Mouse (Mus musculus): ENCODE measurements around the gene Nsmf. TPM values are rescaled to one million over a fixed set of nuclear protein-coding genes. Genes with fewer than 3 reads are reported as not detected.

Gene Nsmf
- total RNA-seq, 2 experiments from 2014 or later: 566 to 585 TPM

DNA sequence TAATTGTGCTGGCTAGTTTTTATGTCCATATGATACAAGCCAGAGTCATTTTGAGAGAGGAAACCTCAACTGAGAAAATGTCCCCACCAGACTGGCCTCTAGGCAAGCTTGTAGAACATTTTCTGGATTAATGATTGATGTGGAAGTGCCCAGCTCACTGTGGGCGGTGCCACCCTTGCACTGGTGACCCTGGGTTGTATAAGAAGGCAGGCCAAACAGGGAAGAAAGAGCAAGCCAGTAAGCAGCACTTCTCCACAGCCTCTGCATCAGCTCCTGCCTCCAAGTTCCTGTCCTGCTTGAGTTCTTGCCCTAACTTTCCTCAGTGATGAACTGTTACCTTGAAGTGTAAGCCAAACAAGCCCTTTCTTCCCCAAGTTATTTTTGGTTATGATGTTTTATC, 24.8 kb downstream of the Nsmf start:
- no peak for DNase-seq (ENCODE audit: extremely low spot score in 1 of 2, low spot score in 2 of 2)
- intact Hi-C loops (cut with DNase I): no loop called here

DNA sequence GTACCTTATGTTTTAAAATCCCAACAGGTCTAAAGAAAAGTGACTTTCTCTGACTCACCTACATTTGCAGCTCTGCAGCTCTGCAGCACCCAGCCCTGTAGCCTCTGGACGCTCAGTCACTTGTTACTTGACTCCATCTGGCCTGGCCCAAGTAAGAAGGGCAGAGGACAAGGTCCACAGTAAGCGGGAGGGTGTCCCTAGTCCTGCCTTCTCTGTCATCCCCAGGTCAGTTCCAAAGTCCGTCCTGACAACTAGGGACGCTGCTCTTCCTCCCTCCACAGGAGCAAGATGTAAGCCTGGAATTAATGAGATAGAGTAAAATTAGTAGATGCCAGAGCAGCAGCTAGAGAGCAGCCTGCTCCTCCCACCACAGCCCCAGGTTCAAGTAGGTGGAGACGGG, 25.9 kb downstream of the Nsmf start, which contains the start of gene Entpd8:
Gene Entpd8, plus strand, starts transcription at position 229 of the 400 bp plus-strand sequence.
- intact Hi-C loops (cut with DNase I): no loop called here

DNA sequence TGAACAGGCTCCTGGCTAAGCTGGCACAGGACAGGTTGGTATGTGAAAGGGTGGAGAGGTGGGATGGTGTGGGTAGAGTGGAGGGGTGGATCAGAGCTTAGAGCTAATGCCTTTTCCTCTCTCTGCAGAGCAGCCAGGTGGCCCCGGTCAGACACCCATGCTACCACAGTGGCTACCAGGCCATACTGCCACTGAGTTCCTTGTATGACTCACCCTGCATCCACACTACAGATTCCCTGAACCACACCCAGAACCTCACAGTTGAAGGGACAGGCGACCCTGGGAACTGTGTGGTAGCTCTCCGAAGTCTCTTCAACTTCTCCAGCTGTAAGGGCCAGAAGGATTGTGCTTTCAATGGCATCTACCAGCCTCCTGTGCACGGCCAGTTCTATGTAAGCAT, 29.5 kb downstream of the Nsmf start:
- no peak for DNase-seq (ENCODE audit: extremely low spot score in 1 of 2, low spot score in 2 of 2)
- intact Hi-C loops (cut with DNase I): no loop called here

More for the DNA sequence above, 25.9 kb downstream of the Nsmf start, which contains the start of gene Entpd8:
- DNase-seq (ENCODE audit: extremely low spot score in 1 of 2, low spot score in 2 of 2): no peak

DNA sequence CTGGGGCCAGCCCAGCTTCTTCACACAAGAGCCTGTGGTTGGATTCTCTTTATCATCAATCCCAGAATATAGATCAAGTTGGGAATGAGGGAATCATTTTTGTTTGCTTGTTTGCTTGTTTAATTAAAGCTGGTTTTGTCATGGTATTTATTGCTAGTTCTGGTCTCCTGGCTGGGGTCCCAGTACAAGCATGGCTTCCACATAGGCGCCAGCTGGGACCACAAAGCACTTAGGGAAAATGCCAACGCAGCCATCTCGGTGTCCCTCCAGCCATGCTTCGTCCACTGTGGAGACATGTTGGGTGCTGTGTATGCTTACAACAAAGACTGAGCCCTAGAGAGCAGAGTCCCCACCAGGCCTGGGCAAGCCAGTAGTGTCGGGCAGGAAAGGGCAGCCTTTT, 31.4 kb downstream of the Nsmf start:
- DNase-seq (ENCODE audit: extremely low spot score in 1 of 2, low spot score in 2 of 2): no peak

DNA sequence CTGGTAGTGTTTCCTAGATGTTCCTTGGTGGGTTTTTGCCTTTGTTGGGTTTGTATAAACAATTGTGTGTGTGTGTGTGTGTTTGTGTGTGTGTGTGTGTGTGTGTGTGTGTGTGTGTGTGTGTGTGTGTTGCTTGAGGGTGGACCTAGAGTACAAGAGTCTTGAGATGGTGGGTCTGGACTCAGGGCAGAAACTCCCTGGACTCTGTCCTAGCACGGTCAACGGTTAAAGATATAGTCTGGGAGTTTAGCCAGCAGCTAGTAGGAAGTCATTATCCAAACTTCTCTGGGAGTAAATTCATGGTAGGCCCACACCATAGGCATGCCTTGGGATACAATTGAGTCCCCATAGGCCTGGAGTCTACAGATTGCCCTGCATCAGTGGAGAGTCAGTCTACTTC, 33.7 kb downstream of the Nsmf start:
- no peak for DNase-seq (ENCODE audit: extremely low spot score in 1 of 2, low spot score in 2 of 2)
- intact Hi-C loops (cut with DNase I): no loop called here

More for the DNA sequence above, 31.4 kb downstream of the Nsmf start:
- intact Hi-C loops (cut with DNase I): no loop called here

DNA sequence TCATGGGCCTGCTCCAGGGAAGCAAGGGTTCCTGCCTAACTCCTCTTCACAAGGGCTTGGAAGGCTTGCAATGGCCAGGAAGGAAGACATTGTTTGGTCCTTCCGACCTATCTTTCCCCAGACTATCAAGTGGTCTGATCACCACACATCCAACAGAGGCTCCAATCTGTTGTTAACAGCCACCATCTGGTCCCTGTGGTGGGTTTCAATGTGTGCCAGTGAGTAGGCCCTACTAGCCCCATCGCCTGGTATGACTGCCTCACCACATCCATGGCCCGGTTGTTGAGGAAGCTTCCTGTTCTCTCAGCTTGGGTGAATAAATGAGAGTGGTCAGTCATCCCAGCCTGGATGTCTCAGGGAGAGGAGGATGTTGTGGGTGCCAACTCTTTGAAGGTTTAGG, 34.5 kb downstream of the Nsmf start:
- DNase-seq (ENCODE audit: extremely low spot score in 1 of 2, low spot score in 2 of 2): no peak
- intact Hi-C loops (cut with DNase I): no loop called here

DNA sequence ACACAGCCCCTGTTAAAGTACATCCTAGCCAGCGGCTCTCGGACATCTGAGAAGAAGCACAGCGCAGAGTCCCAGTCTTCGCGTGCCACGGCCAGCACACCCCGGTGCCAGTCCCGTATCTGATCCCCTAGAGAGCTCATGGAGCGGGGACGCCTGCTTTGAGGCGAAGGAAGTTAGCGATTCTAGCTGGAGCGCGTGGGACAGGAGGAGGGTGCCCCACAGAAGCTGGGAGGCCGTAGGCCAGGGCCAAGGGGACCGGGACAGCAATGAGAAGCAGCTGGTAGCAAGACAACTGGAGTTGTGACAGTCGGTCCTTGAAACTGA, 40.6 kb downstream of the Nsmf start:
- intact Hi-C loops (cut with DNase I): loop anchor here (5.0 kb wide), 1 partner anchor 93 kb away; no protein-coding TSS in a partner anchor
- DNase-seq (ENCODE audit: extremely low spot score in 1 of 2, low spot score in 2 of 2): no peak

DNA sequence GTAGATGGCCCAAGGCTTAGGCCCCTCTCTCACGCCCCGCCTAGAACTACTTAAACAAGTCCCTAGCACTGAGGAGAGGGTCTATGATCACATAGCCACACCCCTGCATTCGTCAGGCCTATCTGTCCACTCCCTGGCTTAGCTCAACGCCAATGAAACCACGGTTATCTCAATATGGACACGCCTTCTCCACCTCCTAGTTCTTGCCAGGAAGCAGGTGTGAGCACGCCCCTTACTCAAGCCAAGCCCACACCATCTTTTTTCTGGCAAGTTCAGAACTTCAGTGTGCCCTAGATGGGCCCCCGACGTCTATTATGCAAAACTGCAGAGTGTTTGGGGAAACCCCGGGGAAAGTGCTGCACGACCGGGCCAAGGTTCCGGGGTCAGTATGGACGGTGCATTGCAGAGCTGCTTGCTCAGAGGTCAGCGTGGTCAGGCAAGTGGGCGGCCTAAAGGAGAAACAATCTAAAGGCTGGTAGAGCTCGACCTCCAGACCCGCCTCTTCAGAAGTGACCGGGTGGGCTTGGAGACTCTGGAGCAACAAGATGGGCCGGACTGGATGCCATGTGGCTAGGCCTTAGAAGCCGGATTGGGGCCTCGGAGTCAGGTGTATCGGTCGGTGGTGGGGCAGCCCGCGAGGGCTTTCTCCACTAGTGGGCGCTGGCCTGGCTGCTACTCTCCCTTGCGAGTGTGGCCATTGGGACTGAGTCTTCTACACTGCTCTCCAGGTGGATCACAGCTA, 41.1 kb downstream of the Nsmf start, which contains the start of gene Noxa1:
Gene Noxa1, minus strand, starts transcription at position 41 of the 742 bp plus-strand sequence.
- intact Hi-C loops (cut with DNase I): loop anchor here (5.0 kb wide), 1 partner anchor 92 kb away; no protein-coding TSS in a partner anchor

DNA sequence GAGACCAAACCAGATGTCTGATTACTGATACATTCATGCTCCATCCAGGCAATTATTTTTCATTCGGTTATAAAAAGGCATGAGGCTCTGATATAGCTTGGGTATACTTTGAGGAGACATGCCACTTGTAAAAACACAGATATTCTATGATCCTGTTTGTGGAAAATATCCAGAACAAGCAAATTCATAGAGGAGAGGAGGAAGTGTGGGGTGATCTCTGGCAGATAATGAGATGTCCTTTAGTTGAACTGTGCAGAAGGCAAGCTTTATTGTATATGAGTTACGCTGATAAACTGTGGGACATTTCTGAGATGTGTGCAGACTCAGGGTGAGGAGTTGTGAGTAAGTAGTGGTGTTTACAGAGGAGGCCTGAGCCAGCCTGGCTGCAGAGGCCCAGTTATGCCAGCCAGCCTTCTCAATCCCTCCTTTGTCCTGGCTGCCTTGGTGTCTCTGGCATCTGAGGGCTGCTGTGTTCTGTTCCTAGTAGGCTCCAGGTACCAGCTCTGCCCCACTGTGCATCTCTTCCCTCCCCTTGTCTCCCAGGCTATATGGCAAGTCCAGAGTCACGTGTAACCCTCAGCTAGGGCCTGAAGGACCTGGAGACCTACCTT, 44.0 kb downstream of the Nsmf start:
- DNase-seq (ENCODE audit: extremely low spot score in 1 of 2, low spot score in 2 of 2): no peak
- intact Hi-C loops (cut with DNase I): loop anchor here (5.0 kb wide), 1 partner anchor 89 kb away; no protein-coding TSS in a partner anchor

More for the DNA sequence above, 41.1 kb downstream of the Nsmf start, which contains the start of gene Noxa1:
- DNase-seq (ENCODE audit: extremely low spot score in 1 of 2, low spot score in 2 of 2): no peak

DNA sequence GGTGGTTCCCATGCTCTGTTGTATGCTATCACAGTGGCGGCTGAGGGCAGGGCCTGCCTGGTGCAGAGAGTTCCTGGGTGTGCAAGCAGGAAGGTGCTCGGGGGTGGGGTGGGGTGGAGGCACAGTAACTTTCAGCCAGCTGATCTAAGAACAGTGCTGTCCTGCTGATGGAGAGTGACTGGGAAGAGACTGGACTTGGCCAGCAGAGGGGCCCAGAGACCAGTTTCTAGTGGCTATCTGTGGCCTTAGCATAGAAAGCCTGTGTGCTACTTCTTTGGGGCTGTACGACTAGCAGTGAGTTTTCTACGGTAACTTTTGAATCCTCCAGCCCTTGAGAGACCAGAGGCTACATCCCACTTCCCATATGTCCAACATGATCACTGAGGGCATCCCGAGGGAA, 44.8 kb downstream of the Nsmf start:
- peak in 1 of 2 experiments; percentile 68 for DNase-seq (ENCODE audit: extremely low spot score in 1 of 2, low spot score in 2 of 2)
- intact Hi-C loops (cut with DNase I): loop anchor here (5.0 kb wide), 1 partner anchor 88 kb away; no protein-coding TSS in a partner anchor

DNA sequence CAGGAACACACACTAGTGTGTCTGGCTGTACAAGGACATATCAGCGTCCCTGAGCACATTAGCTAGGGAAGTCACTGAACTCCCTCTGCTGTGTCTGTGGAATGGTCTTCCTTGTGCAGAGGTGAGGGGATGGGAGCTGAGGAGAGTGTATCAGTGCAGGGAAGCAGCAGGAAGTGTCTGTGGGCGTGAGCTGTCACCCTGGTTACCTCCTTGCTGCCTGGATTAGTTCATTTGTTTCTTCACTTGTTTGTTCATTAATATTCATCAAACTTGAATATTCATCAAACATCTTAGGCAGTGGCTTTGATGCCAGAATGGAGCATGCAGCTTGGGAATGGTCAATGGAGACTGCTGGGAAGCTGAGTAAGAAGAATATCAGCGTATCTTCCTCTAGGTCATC, 45.5 kb downstream of the Nsmf start:
- no peak for DNase-seq (ENCODE audit: extremely low spot score in 1 of 2, low spot score in 2 of 2)
- intact Hi-C loops (cut with DNase I): loop anchor here (5.0 kb wide), 1 partner anchor 88 kb away; no protein-coding TSS in a partner anchor

DNA sequence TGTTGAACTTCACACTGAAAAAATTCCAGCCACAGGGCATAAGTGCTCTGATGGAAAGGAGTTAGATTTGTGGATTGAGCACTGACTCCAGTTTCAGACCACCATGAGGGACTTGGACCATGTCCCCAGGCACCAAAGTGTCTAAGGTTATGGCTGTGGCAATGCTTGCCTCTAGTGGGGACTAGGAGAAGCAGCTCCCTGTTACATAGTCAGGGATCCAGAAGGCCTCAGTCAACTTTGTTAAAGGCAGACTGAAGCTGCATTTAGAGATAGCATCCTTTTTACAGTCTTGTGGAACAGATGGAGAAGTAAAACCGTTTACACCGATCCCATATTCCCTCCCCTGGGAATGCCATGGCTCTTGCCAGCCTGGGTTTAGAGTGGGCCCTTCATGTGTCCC, 50.0 kb downstream of the Nsmf start:
- intact Hi-C loops (cut with DNase I): no loop called here
- no peak for DNase-seq (ENCODE audit: extremely low spot score in 1 of 2, low spot score in 2 of 2)

DNA sequence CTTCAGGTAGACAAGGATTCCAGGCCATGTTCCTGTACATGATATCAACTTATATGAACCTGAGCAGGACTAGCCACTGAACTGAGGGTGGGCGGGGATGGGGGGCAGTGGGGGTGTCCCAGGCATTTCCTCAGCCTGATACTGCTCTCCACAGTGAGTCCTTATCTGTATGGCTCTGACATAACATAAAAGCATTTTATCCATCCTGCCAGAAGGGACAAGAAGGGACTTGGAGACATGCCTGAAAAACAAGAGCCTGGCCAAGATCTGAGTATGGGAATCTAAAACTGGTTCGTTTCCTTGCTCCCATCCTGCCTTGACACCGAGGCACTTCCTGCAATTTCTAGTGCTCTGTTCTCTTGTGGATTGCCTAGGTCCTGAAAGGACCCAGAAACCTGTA, 51.9 kb downstream of the Nsmf start:
- intact Hi-C loops (cut with DNase I): no loop called here
- DNase-seq (ENCODE audit: extremely low spot score in 1 of 2, low spot score in 2 of 2): no peak

DNA sequence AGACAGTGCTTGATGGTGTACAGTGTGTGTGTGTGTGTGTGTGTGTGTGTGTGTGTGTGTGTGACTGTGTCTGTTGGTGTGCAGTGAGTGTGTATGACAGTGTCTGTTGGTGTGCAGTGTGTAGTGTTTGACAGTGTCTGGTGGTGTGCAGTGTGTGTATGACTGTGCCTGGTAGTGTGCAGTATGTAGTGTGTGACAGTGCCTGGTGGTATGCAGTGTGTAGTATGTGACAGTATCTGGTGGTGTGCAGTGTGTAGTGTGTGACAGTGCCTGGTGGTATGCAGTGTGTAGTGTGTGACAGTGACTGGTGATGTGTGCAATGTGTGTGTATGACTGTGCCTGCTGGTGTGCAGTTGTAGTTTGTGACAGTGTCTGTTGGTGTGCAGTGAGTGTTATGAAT, 55.3 kb downstream of the Nsmf start:
- no peak for DNase-seq (ENCODE audit: extremely low spot score in 1 of 2, low spot score in 2 of 2)
- intact Hi-C loops (cut with DNase I): no loop called here

DNA sequence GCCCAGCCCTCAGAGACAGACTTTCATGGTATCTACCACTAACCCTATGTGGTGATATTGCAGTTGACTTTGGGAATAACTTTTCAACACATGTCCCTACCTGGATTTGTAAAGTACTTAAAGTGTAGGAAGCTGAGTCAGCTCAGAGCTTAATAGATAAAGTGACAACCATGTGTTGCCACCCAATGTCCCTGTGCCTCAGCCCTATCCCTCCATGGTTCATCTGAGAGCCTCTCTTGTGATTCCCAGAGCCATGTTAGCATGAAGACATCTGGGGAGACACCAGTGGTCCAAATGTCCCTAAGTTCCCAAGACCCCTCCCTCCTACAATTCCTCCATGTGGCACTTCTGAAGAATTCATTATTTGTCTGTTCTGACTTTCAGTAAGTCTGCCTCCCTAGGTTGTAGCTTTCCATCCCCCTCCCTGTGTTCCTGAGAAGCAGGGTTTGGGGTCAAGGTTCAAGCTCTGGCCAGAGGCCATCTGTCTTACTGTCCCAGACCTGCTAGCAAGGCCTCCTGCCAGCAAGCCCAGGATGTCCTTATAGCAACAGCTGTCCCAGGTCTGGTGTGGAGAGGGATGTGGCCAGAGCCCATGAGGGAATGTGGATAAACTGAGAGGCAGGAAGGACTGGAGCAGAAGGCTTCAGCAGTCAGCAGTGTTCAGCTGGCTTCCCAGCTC, 56.5 kb downstream of the Nsmf start:
- intact Hi-C loops (cut with DNase I): no loop called here
- peak in 1 of 2 experiments; percentile 68 for DNase-seq (ENCODE audit: extremely low spot score in 1 of 2, low spot score in 2 of 2)

DNA sequence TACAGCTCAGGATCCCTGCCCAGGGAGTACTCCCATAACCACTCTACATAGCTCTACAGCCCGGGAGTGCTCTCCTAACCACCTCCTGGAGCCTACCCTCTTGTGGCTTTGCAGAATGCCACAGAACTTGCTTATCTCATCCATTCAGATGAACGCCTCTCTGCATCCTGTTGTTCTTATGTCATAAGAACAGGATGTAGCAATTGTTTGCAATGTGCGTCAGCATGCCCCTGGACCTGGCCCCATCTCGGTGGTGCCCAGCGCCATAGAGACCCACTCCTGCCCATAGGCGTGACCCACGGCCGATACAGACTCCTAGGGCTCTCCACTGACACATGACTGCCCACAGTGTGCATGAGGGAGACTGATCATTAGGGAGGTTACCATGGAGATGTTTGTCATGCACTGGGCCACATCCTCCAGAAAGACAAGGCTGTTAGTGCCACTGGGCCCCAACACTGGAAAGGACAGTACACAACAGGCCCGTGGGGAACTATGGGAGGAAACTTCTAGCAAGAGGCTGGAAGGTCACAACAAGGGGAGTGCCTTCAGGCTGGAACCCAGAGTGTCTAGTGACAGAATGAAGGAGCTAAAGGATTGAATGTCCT, 57.1 kb downstream of the Nsmf start:
- DNase-seq (ENCODE audit: extremely low spot score in 1 of 2, low spot score in 2 of 2): no peak
- intact Hi-C loops (cut with DNase I): no loop called here

Data from left cerebral cortex, postnatal 10 days (tissue).